Mouse (Mus musculus): ENCODE results near the gene Smad3. TPM values are rescaled to one million over a fixed set of nuclear protein-coding genes. Genes with fewer than 3 reads are reported as not detected.

The Smad3 gene
- total RNA-seq, 2 experiments from 2014 or later = 15.4 to 15.6 TPM

- intact Hi-C loops (cut with DNase I) = no loop called here
- no peak for DNase-seq (ENCODE audit: extremely low spot score in 1 of 2, low spot score in 2 of 2)
Observed at GRCm38 (mm10) chr9:63687413-63688015, 70.3 kb downstream of the Smad3 start.

DNA sequence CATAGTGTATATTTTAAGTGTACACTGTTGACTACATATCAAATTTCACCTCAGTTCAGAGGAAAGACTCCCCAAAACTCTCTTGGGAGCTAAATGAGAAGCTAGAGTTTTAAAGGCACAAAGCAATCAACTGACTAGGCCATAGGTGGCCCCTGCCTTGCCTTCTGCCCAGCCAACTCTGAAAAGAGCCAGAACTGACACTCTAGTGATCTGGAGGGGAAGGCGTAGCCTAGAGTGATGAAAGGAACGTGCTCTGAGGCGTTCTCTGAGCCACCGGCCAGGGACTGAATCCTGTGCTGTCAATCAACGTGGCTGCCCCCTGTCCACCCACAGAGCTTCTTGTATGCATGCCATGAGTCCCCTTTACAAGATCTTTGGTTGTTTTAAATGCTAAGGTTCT is 72.4 kb downstream of the Smad3 start:
- DNase-seq (ENCODE audit: extremely low spot score in 1 of 2, low spot score in 2 of 2) = no peak
- intact Hi-C loops (cut with DNase I) = no loop called here

DNA sequence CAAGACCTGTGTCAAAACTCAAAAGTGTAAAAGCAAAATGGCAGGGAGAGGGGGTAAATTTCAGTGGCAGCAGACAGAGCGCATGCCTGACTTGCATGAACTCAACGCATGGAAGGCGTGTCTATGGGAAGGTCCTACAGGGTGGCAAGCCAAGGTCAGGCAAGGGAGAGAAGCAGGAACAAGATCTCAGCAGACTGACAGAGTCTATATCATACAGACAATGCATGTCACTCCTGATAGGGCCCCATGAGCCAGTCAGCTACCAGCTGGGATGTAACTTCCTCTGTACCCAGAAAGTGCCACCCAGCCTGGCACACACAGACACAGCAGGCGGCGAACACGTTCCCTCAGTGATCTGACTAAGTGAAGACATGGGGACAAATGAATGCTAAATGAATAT is 73.5 kb downstream of the Smad3 start:
- no peak for DNase-seq (ENCODE audit: extremely low spot score in 1 of 2, low spot score in 2 of 2)
- intact Hi-C loops (cut with DNase I) = no loop called here

- intact Hi-C loops (cut with DNase I) = no loop called here
- no peak for DNase-seq (ENCODE audit: extremely low spot score in 1 of 2, low spot score in 2 of 2)
Observed at GRCm38 (mm10) chr9:63682943-63683342, 74.9 kb downstream of the Smad3 start.

DNA sequence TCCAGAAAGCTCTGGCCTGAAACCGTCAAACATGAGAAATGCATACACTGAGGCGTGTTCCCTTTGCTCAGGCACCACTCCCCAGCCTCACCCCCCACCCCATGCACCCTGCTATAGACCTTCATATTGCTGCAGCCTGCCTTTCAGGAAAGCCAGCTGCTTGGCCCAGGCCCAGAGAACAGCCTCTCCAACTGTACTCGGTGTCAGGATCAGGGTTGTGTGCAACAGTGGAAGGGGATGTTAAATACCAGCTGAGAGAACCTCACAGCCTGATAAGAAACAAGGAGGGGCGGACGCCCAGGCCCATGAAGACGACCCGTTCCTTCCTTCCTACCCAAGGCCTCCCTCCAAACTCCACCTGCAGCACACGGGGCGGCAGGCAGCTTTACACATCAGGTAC is 75.5 kb downstream of the Smad3 start:
- DNase-seq (ENCODE audit: extremely low spot score in 1 of 2, low spot score in 2 of 2) = no peak
- intact Hi-C loops (cut with DNase I) = no loop called here

GRCm38 (mm10) chr9:63678076-63678475 is 79.7 kb downstream of the Smad3 start:
- no peak for DNase-seq (ENCODE audit: extremely low spot score in 1 of 2, low spot score in 2 of 2)
- intact Hi-C loops (cut with DNase I) = no loop called here

DNA sequence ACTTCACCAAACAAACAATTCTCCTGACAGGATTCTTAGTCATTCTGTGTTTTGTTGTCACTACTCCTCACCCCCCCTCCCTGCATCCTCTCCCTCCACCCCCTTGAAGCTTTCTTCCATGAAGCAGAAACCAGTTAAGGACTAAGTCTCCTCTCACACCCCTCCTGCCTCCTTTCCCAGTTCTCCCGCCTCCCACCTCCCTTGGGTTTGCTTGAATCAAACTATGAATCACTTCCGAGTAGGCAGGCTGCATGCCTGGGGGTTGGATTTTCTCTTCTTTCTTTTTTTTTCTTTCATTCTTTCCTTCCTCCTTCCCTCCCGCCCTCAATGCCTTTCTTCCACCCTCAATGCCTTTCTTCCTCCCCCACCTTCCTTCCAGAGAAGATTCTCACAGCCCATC is 80.2 kb downstream of the Smad3 start:
- DNase-seq (ENCODE audit: extremely low spot score in 1 of 2, low spot score in 2 of 2) = no peak
- intact Hi-C loops (cut with DNase I) = no loop called here

DNA sequence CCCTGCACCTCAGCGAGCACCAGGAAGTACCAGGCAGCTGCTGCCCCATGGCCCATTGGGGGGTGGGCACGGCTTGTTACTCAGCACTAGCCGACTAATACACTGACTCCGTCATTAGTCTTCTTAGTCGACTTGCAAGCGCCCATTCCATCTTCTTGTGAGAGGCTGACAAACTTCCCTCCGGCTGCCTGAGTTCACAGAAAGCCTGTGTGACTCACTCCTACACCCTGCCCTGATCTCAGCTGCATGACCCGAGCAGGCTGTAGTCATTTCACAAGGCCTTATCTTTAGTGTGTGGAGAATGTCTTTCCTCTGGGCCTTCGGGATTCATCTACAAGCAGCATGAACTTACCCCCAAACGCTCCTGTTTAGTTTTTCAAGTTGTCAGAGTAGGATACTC is 83.2 kb downstream of the Smad3 start:
- intact Hi-C loops (cut with DNase I) = no loop called here
- no peak for DNase-seq (ENCODE audit: extremely low spot score in 1 of 2, low spot score in 2 of 2)

DNA sequence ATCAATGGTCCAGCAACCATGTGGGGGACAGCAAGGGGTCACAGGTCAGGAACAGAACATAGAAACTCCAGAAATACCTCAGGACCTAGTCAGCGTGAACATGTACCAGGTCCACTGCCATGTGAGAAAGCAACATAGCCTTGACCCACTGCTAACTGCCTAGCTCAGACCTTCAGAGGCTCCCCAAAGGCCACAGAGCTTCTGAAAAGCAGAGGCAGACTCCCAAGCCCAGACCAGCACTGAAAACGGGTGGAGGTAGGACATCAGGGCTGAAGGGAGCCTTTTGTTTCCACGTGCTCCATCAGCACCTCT is 84.3 kb downstream of the Smad3 start:
- intact Hi-C loops (cut with DNase I) = no loop called here
- no peak for DNase-seq (ENCODE audit: extremely low spot score in 1 of 2, low spot score in 2 of 2)

DNA sequence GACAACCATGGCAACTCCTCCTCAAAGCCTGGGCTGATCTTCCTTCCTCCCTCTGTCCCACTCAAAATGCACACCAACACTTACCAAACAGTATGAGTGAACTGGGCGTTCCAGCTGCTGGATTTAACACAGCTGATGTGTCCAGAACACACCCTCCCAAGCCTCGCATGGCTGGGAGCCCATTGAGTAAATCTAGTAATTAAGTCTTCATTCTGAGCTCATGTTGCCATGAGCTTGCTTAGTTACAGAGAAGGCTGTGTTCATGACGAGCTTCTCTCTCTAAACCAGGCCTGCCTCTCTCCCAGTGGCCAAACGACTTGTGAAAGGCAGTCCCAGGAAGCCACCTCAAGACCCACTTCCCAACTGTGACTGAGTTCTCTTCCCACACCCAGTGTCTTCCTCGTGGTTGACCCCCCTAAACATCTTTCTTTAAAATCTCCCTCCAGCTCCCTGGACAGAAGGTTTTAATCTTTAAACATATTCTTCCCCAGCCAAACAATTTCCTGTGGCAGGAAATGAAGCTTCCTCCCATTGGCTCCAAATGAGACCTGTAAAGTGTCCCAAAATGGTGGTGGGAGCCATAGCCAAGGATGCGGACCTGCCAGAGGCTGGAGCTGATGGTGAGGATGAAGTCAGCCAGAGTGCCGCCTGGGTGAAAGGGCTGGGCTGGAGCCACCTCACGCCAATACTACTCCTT is 84.8 kb downstream of the Smad3 start:
- intact Hi-C loops (cut with DNase I) = no loop called here
- DNase-seq (ENCODE audit: extremely low spot score in 1 of 2, low spot score in 2 of 2) = no peak

DNA sequence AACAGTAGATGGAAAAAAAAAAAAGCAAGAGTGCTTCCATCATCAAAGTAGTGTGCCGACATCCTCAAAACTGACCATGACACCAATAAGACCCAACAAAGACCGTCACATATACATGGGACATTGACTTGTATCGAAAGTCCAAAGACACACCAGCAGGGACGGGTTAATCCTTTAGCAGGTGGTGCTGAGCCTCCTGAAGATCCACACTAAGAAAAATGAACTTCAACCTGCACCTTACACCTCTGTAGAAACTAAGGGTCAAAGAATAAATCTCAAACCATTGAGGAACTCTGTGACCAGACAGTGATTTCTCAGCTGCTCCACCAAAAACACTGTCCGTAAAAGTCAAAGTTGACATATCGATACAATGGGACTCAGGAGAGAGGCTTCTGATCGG is 88.0 kb downstream of the Smad3 start:
- DNase-seq (ENCODE audit: extremely low spot score in 1 of 2, low spot score in 2 of 2) = no peak
- intact Hi-C loops (cut with DNase I) = no loop called here

DNA sequence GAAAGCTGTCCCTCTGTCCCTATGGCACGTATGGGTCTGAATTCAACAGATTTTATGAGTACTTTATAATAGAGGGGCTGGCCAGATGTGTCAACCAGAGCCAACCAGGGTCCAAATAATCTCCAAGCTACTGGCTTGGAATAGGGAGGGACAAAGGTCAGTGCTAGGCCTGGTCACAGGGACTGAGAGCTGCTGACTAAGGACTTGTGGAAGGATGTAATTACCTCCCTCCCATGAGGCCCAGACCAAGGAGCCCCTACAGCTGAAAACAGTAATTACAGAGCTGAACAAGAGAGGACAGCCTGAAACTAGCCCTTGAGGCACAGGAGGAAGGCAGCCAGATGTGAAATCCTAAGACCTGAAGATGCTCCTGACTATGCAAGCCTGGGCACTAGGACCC is 89.2 kb downstream of the Smad3 start:
- intact Hi-C loops (cut with DNase I) = no loop called here
- DNase-seq (ENCODE audit: extremely low spot score in 1 of 2, low spot score in 2 of 2) = no peak

GRCm38 (mm10) chr9:63667373-63667724 is 90.4 kb downstream of the Smad3 start:
- no peak for DNase-seq (ENCODE audit: extremely low spot score in 1 of 2, low spot score in 2 of 2)
- intact Hi-C loops (cut with DNase I) = no loop called here

DNA sequence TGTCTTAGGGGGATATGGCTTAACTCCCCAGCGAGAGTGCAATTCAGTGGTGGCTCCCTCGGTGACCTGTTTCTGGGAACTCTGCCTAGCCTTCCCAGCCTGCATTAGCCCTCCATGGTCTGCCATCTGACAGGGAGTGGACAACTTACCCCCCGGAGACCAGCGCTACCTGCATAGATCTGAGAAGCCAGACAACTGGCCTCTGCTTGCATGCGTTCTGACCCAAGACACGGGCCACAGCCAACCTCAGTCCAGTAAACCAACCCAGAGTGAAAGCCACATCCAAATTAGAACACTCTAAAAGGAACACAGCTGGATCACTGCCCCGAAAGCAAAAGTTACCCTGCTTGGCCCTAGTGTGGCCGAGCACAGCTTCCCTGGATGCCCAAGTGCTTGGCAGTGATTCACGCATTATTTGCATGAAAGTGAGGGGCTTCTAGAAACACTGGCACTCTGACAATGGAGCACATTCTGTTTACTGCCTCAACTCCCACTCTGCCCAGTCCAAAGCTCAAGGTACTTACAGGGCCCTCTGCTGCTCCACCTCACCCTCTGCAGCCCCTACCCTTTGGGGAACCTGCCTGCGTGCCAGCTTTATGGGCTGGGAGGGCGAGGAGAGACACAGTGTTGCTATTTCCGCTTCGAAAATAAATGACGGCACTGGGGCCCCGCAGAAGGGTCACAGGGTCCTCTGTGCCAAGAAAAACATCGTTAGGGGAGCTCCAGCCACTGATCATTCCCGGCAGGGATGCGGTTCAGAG is 91.0 kb downstream of the Smad3 start:
- DNase-seq (ENCODE audit: extremely low spot score in 1 of 2, low spot score in 2 of 2) = peak in 1 of 2 experiments; percentile 51
- intact Hi-C loops (cut with DNase I) = no loop called here

DNA sequence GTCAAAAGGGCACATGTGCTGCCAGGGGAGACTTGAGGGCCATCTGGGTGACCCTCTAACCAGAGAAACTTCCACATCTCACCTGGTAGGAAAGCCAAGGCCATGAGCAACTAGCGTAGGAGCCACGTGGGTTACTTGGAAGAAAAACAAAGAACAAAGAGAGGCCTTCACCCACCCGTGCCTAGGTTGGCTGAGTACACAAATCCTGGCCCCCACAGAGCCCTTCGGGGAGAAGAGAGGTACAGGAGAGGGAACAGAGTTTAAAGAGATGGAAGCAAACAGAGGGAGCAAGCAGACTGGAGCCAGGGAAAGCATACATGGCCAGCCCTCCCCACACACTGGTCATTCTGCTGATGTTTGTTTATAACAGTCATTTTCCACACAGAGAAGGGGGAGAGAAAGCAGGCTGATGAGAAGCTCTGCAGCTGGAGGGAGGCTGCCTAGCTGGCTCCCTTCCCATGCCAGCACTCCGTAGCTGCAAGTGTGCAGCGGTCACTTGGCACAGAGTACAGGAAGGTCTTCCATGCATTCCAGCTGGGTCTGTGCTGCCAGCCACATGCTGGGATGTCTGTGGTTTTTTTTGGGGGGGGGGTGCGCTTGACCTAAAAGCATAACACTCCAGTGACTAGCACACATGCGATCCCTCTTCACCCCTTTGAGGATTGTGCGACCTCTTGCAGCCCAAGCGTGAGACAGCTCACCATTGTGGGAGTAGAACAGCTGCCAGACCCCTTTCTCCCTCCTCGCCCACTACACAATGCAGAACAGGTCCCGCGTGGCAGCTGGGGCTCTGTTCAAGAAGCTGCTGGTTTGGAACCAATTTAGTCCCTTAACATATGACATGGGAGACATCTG is 92.8 kb downstream of the Smad3 start:
- DNase-seq (ENCODE audit: extremely low spot score in 1 of 2, low spot score in 2 of 2) = peak in 1 of 2 experiments; percentile 62
- intact Hi-C loops (cut with DNase I) = no loop called here

- no peak for DNase-seq (ENCODE audit: extremely low spot score in 1 of 2, low spot score in 2 of 2)
- intact Hi-C loops (cut with DNase I) = no loop called here
Observed at GRCm38 (mm10) chr9:63664300-63664745, 93.5 kb downstream of the Smad3 start.

GRCm38 (mm10) chr9:63663222-63663621 is 94.6 kb downstream of the Smad3 start:
- no peak for DNase-seq (ENCODE audit: extremely low spot score in 1 of 2, low spot score in 2 of 2)
- intact Hi-C loops (cut with DNase I) = no loop called here

DNA sequence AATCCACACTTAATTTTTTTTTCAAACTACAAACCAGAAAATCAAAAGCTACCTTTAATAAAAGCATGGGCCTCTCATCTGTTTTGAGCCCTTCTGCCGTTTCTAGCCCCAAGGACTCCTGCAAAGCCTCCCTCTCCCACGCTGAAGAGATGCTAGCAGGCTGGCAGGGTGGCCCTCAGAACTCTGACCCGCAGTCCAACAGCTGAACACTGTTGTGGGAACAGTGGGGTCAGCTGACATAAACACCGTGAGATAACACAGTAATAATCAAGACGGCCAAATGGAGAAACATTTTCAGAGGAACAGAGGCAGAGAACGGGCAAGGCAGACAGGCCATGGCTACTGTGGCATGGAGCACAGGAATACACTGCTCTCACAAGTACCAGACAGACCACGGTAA is 95.0 kb downstream of the Smad3 start:
- intact Hi-C loops (cut with DNase I) = no loop called here
- DNase-seq (ENCODE audit: extremely low spot score in 1 of 2, low spot score in 2 of 2) = no peak

DNA sequence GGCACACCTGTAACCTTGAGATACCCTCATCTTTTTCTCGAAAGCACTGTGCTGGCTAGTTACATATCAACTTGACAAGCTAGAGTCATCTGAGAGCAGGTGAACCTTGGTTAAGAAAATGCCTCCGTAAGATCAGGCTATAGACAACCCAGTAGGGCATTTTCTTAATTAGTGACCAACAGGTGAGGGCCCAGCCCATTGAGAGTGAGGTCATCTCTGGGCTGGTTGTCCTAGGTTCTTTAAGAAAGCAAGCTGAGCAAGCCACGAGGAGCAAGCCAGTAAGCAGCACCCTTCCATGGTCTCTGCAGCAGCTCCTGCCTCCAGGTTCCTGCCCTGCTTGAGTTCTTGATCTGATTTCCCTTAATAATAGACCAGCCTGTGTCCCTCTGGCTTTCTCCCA is 97.1 kb downstream of the Smad3 start:
- DNase-seq (ENCODE audit: extremely low spot score in 1 of 2, low spot score in 2 of 2) = no peak
- intact Hi-C loops (cut with DNase I) = no loop called here

- intact Hi-C loops (cut with DNase I) = no loop called here
Observed at GRCm38 (mm10) chr9:63660061-63660460, 97.7 kb downstream of the Smad3 start.

More at GRCm38 (mm10) chr9:63660061-63660460, 97.7 kb downstream of the Smad3 start:
- DNase-seq (ENCODE audit: extremely low spot score in 1 of 2, low spot score in 2 of 2) = no peak
